Mouse (Mus musculus) E14TG2a.4 (cell line): Measurements from ENCODE around the gene Gm10198.

Experiments used
- CTCF ChIP-seq: conservative IDR thresholded peaks from 2 replicates; pipeline ENCODE4 v1.5.1; 2014; ENCODE audit warnings: low read length
- NANOG ChIP-seq: IDR thresholded peaks from 2 replicates; pipeline ENCODE4 v1.6.1; 2014; ENCODE audit warnings: borderline replicate concordance, low read length, mixed read lengths

- TF ChIP-seq CTCF (no peak), NANOG (no peak)
These were observed 15.4 kb upstream of the Gm10198 start for GRCm38 (mm10) chr13:111577177-111577576.
